Mouse (Mus musculus): ENCODE measurements around the gene Dnah7a.
"Not testable (repeated sequence)": the region's sequence is repeated elsewhere in the genome, so short reads cannot be mapped to it uniquely, and the experiment has no call there.

Dnah7a gene

DNA sequence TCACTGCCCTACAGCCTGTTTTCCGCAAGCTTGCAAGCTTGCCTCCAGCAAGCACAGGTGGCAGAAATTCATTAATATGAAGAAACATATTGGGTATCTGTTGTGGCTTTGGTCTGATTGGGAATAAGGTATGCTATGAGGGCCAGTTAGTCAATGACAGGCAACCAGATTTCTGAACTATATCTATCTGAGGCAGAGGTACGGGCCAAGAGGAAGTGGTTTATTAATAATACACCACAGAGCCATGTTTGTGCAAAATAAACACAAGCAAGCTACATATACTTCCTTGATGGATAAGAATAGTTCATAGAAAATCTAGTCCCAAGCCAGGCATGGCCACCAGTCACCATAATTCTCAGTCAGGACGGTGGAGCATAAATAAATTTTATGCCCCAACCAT lies 328.9 kb downstream of the Dnah7a start:
- no peak for DNase-seq

DNA sequence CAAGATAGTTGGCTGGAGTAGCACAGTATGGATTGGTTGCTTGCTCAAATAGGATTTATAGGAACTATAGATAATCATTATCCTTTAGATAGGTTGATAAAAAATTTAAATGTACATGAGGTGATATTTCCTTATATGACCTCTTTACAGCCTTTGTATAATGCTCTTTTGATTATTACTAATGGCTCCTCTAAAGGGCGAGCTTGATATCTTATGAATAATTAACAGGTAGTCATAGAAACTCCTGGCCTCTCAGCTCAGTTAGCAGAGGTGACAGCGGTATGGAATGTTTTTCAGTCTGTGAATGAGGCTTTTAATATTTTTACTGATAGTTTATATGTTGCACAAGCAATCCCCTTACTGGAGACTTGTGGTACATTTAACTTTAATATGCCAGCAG lies 330.6 kb downstream of the Dnah7a start:
- not testable (repeated sequence) for DNase-seq

DNA sequence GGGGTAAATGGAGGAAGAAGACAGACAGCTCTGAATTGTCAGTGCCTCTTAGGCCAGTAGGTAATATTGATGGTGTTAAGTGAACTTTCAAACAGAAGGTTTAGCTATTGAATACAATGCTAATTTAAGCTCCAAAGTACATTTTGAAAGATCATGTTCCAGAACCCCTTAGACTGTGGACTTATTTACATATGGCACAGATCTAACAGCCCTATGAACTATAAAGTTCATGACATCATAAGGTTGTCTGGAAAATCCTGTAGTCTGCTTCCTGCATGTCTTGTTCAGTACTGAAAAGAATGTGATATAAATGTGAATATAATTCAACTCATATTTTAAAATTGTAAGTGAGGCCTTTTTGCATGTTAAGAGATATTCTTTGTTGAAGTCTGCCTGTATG lies 347.6 kb downstream of the Dnah7a start:
- no peak for DNase-seq

DNA sequence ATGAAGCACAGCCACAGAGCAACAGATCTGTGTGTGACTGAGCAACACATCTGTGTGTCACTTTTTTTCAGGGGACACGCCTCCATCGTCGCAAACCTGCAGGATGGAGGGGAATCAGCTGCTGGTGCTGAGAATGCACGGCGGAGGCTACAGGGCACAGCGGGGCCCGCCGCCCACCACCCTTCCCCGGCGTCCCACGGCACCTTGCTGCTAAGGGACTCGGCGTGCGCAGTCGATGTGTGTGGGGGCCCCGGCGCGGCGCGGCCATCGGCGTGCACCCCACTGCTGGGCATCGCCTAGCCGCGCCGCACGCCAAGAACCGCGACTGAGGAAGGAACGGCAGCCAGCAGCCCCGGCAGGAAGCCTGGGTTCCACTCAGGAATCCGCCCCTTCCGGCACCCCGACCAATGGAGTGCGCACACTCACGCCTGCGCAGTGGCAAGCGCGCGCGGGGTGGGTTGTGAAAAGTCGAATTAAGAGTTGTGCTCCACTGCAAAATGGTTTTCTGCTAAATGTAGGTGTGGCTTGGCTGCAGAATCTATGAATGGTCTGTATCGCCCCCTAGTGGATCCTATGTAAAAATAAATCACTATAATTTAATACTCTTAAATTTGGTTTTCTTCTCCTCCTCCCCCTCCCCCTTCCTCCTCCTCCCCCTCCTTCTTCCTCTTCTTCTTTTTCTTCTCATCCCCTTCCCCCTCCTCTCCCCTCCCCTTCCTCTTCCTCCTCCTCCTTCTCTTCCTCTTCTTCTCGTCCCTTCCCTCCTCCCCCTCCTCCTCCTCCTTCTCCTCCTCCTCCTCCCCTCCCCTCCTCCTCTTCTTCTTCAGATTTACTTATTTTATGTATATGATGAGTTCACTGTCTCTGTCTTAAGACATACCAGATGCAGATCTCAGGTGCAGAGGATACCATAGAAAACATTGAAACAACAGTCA lies 354.0 kb downstream of the Dnah7a start, which contains the start of the genes Asdurf, Gm28551 and Asnsd1:
Gene Asdurf (minus strand): TSS at position 293 of the 935 bp plus-strand sequence.
Gene Gm28551 (minus strand): TSS at position 341 of the 935 bp plus-strand sequence.
Gene Asnsd1 (minus strand): TSS at position 426 of the 935 bp plus-strand sequence.
- peak; percentile 97 for DNase-seq

All from right cerebral cortex, postnatal 25 days (tissue).